8 mouse cellular contexts compared by ENCODE assay signal in the genomic region with DNA sequence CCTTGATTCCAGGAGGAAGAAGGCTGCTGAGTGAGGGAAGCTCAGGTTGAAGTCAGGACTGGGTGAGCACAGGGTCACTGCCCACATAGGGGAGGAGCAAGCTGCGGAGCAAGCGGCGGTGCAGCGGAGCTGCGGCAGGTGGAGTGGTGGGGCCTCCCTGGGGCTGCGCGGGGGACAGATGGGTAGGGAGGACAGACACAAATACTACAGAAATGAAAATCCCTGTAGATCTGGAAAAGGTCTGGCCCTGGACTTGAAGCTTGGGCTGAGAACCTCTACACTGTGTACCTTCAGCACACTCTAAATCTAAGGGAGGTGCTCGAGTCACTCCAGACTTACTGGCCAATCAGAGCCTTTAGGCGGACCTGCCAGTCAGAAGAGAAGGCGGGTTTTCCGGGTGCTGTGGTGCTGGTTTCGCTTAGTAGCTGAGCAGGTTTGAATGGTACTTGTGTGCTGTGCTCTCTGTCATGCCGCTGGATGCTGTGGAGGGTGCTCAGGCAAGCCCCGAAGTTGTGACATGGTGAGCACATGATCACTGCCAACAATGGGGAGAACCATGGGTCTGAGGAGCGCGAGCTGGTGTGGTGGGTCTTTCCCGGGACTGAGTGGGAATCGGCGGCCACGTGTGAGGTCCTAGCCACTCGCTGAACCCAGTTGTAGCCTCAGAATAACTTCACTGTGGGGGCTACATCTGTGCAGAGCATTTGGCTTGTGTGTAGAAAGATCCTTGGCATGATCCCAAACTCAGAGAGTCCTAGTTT. TPM values are rescaled to one million over a fixed set of nuclear protein-coding genes. Genes with fewer than 3 reads are reported as not detected.
DNase-seq lines count a peak whose midpoint lies in the region; ATAC-seq and TF ChIP-seq lines count a peak whose summit lies in the region.
"Not testable (repeated sequence)": the region's sequence is repeated elsewhere in the genome, so short reads cannot be mapped to it uniquely, and the experiment has no call there.

No protein-coding gene starts in this region.

- not testable (repeated sequence) for TF ChIP-seq CTCF in heart, postnatal 0 days (IDR thresholded peaks at IDR 0.05; ENCODE audit: low read depth)
- peak; percentile 15; the same call in 1 of the 2 replicates for TF ChIP-seq CTCF in stomach, postnatal 0 days (IDR thresholded peaks at IDR 0.05; ENCODE audit: low read depth)

- H3K4me2 ChIP-seq in forebrain, embryonic 12.5 days: peak overlapping the region; percentile 64
- peak overlapping the region; percentile 68 for H3K4me2 ChIP-seq in heart, postnatal 0 days (ENCODE audit: low read depth, low read length)
- H3K4me2 ChIP-seq in liver, embryonic 15.5 days: peak overlapping the region; percentile 73
- H3K4me2 ChIP-seq in neural tube, embryonic 11.5 days (ENCODE audit: low read depth): peak overlapping the region; percentile 57
- H3K4me2 ChIP-seq in stomach, postnatal 0 days (replicated peaks; ENCODE audit: low read depth): peak overlapping the region; percentile 65

- WGBS in forebrain, embryonic 12.5 days: 3% methylated on average over 20 of the region's 21 CpGs
- whole genome bisulfite sequencing in heart, postnatal 0 days: under 1% methylated on average over 20 of the region's 21 CpGs
- under 1% methylated on average over 21 of the region's 21 CpGs for WGBS in liver, embryonic 15.5 days (ENCODE audit: insufficient replicate concordance)
- WGBS in neural tube, embryonic 11.5 days: under 1% methylated on average over 20 of the region's 21 CpGs
- WGBS in stomach, postnatal 0 days: 3% methylated on average over 19 of the region's 21 CpGs

- H3K4me3 ChIP-seq in forebrain, embryonic 12.5 days (replicated peaks): peak overlapping the region; percentile 58
- H3K4me3 ChIP-seq in heart, postnatal 0 days (ENCODE audit: low read depth, low read length): peak overlapping the region; percentile 61
- peak overlapping the region; percentile 69 for H3K4me3 ChIP-seq in liver, embryonic 15.5 days (replicated peaks)
- H3K4me3 ChIP-seq in neural tube, embryonic 11.5 days (ENCODE audit: low read depth, low read length): peak overlapping the region; percentile 52
- H3K4me3 ChIP-seq in stomach, postnatal 0 days (ENCODE audit: low read depth, low read length): peak overlapping the region; percentile 55

- peak; percentile 85 for DNase-seq in ES-CJ7 (ENCODE audit: low read depth, low spot score)
- DNase-seq in heart, postnatal 0 days (ENCODE audit: low spot score): peak; percentile 22
- peak; percentile 72 to 81 for DNase-seq in kidney, postnatal 4 days
- peak; percentile 79 for DNase-seq in neural tube, embryonic 11.5 days (ENCODE audit: low spot score)
- peak; percentile 80 for DNase-seq in stomach, postnatal 0 days (ENCODE audit: low spot score)

- TF ChIP-seq EP300 in heart, postnatal 0 days (IDR thresholded peaks at IDR 0.05; ENCODE audit: low read depth); stomach, postnatal 0 days (optimal IDR thresholded peaks at IDR 0.05): not testable (repeated sequence)

- H3K36me3 ChIP-seq in forebrain, embryonic 12.5 days (replicated peaks); heart, postnatal 0 days (replicated peaks; ENCODE audit: control insufficient read depth, insufficient read depth, low read length); liver, embryonic 15.5 days (replicated peaks); neural tube, embryonic 11.5 days (ENCODE audit: control insufficient read depth, insufficient read depth, low read length); stomach, postnatal 0 days (ENCODE audit: control insufficient read depth, insufficient read depth, low read length): not testable (repeated sequence)

- H3K9me3 ChIP-seq in forebrain, embryonic 12.5 days; heart, postnatal 0 days (replicated peaks; ENCODE audit: control insufficient read depth, low read length); liver, embryonic 15.5 days (replicated peaks); neural tube, embryonic 11.5 days (ENCODE audit: control insufficient read depth, low read length); stomach, postnatal 0 days (ENCODE audit: control insufficient read depth, low read length): not testable (repeated sequence)

- H3K27ac ChIP-seq in forebrain, embryonic 12.5 days: peak overlapping the region; percentile 69; the same call in 1 of the 2 replicates
- H3K27ac ChIP-seq in heart, postnatal 0 days (ENCODE audit: low read depth); neural tube, embryonic 11.5 days (ENCODE audit: low read depth, low read length): not testable (repeated sequence)
- peak overlapping the region; percentile 49 for H3K27ac ChIP-seq in liver, embryonic 15.5 days (replicated peaks)
- 0 out of 2 replicates have a peak overlapping the region, but pooled peaks have one; percentile 45 for H3K27ac ChIP-seq in stomach, postnatal 0 days (replicated peaks)

- peak; percentile 99 for ATAC-seq in cerebellum, adult (ENCODE audit: insufficient number of reproducible peaks, low FRiP score, low TSS enrichment)
- peak; percentile 97 for ATAC-seq in forebrain, embryonic 12.5 days (ENCODE audit: low FRiP score)
- peak; percentile 91 for ATAC-seq in heart, postnatal 0 days (ENCODE audit: insufficient read depth, low read depth)
- ATAC-seq in liver, embryonic 15.5 days (ENCODE audit: insufficient read depth): peak; percentile 98
- peak; percentile 97 for ATAC-seq in neural tube, embryonic 11.5 days (ENCODE audit: insufficient read depth, low FRiP score, low TSS enrichment)
- peak; percentile 99 for ATAC-seq in stomach, postnatal 0 days (ENCODE audit: low FRiP score, low TSS enrichment)

- not testable (repeated sequence) for H3K27me3 ChIP-seq in forebrain, embryonic 12.5 days; heart, postnatal 0 days (ENCODE audit: control insufficient read depth, insufficient read depth, low read length); liver, embryonic 15.5 days; neural tube, embryonic 11.5 days (ENCODE audit: control insufficient read depth, insufficient read depth, low read length); stomach, postnatal 0 days (ENCODE audit: control insufficient read depth, insufficient read depth, low read length)

- H3K9ac ChIP-seq in forebrain, embryonic 12.5 days: peak overlapping the region; percentile 68
- not testable (repeated sequence) for H3K9ac ChIP-seq in heart, postnatal 0 days (replicated peaks; ENCODE audit: low read depth, low read length)
- peak overlapping the region; percentile 64 for H3K9ac ChIP-seq in liver, embryonic 15.5 days
- H3K9ac ChIP-seq in neural tube, embryonic 11.5 days (ENCODE audit: low read length): peak overlapping the region; percentile 54
- peak overlapping the region; percentile 48 for H3K9ac ChIP-seq in stomach, postnatal 0 days (ENCODE audit: low read length)

- not testable (repeated sequence) for H3K4me1 ChIP-seq in forebrain, embryonic 12.5 days; heart, postnatal 0 days (ENCODE audit: control insufficient read depth, insufficient read depth); liver, embryonic 15.5 days (replicated peaks); neural tube, embryonic 11.5 days (ENCODE audit: control insufficient read depth, insufficient read depth, low read length); stomach, postnatal 0 days (replicated peaks; ENCODE audit: control insufficient read depth, insufficient read depth)

RNA-seq across cellular contexts. Expression of gene Vmn2r87, which starts 44.9 kb away (rescaled TPM):
- polyA plus RNA-seq in forebrain, embryonic 12.5 days (2016; fragmentation: Nextera tagmentation; extraction: Ambion mirVana): 0.05 and 0.10 TPM in 2 replicates
- total RNA-seq in heart, postnatal 0 days (2014; rRNA removed; ENCODE audit: low replicate concordance): not detected in 2 replicates
- polyA plus RNA-seq in heart, postnatal 0 days (2015; fragmentation: Nextera tagmentation; extraction: Ambion mirVana): not detected in 2 replicates
- not detected in 2 replicates for polyA plus RNA-seq in liver, embryonic 15.5 days (2015; fragmentation: Nextera tagmentation; extraction: Ambion mirVana)
- polyA plus RNA-seq in neural tube, embryonic 11.5 days (2014; fragmentation: Nextera tagmentation; extraction: Ambion mirVana): 0.09 TPM in 1 of 2 replicates, not detected in the other
- polyA plus RNA-seq in stomach, postnatal 0 days (2015; fragmentation: Nextera tagmentation; extraction: Ambion mirVana): not detected in 2 replicates

Comparison
In these comparisons a context has a peak if more than half of its experiments do, and no peak if none do; other contexts are left out.
1. DNase-seq: peak in every context shown above with its lines; median percentile 85 in ES-CJ7; 80 in stomach, postnatal 0 days; 79 in neural tube, embryonic 11.5 days; 76 in kidney, postnatal 4 days; 22 in heart, postnatal 0 days.